Mouse (Mus musculus) kidney, adult 2 months (tissue): ENCODE measurements around the gene Ugt3a1.

Experiments used
- CTCF ChIP-seq: fragments of 200-500 bp; conservative IDR thresholded peaks from 2 replicates; pipeline ENCODE4 v1.5.1; 2011; ENCODE audit warnings: low read depth, mild to moderate bottlenecking, control low read depth, low read length, moderate library complexity, mixed read lengths; ENCODE audit not compliant: insufficient read depth, insufficient read length
- POLR2A ChIP-seq: fragments of 200-500 bp; IDR thresholded peaks from one replicate; pipeline ENCODE4 v1.6.1; 2011; ENCODE audit warnings: low read depth, low read length, control low read depth

GRCm38 (mm10) chr15:9334596-9334995 lies 57.9 kb downstream of the Ugt3a1 start:
- TF ChIP-seq CTCF: no peak
- no peak for TF ChIP-seq POLR2A
